Mouse (Mus musculus) layer of hippocampus, adult 9-11 months (tissue): ENCODE data around the gene Zeb2.

ENCODE experiments used
- DNase-seq: peaks from one replicate; pipeline ENCODE4 v3.0.0; 2022

The Zeb2 gene

GRCm38 (mm10) chr2:44977556-44977955 is 139.6 kb downstream of the Zeb2 start:
- DNase-seq: no peak

GRCm38 (mm10) chr2:44977051-44977450 is 140.1 kb downstream of the Zeb2 start:
- no peak for DNase-seq

DNA sequence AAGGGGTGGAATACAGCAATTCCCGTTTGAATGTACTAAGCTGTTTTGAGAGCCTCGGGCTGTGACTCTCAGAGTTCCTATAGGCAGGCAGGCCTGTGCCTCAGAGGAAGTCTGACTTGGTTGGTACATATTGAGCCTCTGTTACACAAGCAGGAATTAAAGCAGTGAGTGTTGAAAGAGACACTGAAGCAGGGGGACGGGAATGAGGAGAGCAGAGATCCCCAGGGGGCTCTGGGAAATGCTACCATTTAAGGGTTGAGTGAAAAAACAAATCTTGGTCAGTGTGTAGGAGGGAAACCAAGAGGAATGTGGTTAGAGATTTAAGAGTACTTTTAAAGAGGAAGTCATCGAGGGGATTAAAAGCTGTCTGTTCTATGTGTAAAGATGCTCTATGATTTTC is 140.7 kb downstream of the Zeb2 start:
- no peak for DNase-seq

DNA sequence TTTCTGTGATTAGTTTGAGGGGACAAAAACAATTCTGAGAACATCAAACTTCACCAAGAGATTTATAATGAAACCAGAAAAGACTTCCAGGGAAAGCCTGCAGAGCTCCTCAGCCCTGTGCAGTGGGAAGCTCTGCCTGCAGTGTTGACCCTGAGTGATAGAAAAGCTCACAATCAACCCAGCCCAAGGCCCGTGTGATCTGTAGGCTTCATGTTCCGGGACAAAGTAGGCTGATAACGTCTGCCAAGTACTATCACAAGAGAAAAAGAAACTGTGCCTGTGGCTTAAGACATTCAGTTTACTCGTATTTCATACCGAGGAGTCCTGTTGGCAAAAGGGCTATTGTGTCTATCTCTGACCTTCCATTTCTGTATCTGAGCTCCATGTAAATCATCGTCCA is 143.4 kb downstream of the Zeb2 start:
- no peak for DNase-seq

GRCm38 (mm10) chr2:44970087-44970646 is 147.0 kb downstream of the Zeb2 start:
- DNase-seq: no peak

DNA sequence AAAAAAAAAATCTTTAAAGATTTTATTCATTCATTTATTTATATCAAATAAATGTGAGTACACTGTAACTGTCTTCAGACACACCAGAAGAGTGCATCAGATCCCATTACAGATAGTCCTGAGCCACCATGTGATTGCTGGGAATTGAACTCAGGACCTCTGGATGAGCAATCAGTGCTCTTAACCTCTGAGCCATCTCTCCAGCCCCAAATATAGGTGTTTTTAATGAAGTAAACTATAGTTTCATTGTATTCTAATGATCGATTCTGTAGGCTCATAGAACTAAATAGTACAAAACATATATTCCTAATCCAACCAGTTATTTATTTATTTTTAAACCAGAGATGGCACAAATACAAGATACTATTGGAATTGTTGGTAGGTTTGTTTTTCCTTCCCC is 147.6 kb downstream of the Zeb2 start:
- no peak for DNase-seq

GRCm38 (mm10) chr2:44969226-44969625 is 148.0 kb downstream of the Zeb2 start:
- no peak for DNase-seq

GRCm38 (mm10) chr2:44965834-44966555 is 151.2 kb downstream of the Zeb2 start:
- no peak for DNase-seq

- no peak for DNase-seq
These were observed 154.6 kb downstream of the Zeb2 start for GRCm38 (mm10) chr2:44962620-44963019.

GRCm38 (mm10) chr2:44961192-44961591 is 156.0 kb downstream of the Zeb2 start:
- no peak for DNase-seq

- DNase-seq: no peak
These were observed 156.6 kb downstream of the Zeb2 start for GRCm38 (mm10) chr2:44960561-44960960.

- no peak for DNase-seq
These were observed 159.8 kb downstream of the Zeb2 start for GRCm38 (mm10) chr2:44957329-44957797.

DNA sequence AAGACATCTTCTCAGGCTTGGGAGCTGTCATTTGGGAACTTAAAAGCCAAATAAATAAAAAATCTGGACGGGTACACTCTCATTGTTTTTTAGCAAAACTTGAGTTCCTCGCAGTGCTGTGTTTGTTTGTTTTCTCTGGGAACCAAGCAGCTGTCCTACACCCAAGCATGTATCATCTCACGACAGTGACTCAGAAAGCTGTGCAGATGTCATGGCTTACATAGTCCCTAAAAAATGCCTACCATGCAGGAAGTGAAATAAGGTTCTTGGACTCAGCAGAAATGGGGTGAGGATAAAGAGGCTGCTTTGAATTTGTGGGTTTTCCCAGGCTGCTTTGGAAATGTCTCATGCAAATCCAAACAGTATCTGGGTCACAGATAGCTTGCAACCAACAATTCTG is 161.0 kb downstream of the Zeb2 start:
- no peak for DNase-seq

DNA sequence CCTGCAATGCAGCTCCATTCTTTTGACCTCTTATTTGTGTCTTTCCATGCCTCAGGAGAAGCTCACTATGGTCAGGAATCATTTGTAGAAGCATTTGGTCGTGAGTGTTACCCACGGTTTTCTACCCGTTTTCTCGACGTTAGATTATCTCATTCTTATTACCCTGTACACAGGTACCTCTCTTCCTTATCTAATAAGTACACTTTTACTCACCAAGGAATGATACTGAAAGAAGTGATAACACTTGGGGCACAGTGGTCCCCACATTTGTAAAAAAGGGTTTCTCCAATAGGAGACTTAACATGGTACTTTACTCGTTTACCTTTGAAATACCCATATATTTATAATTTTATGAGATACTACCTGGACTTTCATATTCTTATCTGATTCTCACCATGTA is 161.7 kb downstream of the Zeb2 start:
- DNase-seq: no peak

GRCm38 (mm10) chr2:44954180-44954579 is 163.0 kb downstream of the Zeb2 start:
- DNase-seq: no peak

DNA sequence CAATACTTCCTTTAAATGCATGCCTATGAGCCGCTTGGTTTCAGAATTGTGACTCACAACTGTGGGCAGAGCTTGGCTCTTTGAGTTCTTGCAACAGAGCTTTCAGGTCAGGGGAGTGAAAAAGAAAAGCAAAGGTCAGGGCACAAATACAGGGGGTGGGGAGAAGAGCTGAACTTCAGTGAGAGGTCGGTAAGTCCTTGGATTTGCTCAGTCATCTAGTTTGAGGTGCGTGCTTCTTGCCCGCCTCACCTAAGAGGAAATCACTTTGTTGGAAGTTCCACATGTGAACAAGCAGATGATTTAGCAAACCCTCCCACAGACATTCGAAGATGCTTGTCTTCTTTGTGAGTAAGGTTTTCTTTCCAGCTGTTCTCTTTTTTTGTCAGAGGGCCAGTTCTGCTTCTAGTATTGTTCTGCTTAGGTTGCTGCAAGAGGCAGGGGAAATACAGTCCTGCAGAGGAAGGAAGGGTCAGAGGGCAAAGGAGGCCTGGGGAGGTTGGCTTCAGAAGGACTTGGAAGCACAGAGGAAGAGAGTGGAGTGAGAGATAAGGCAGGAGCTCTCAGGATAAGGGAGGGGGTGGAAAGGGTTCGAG is 164.3 kb downstream of the Zeb2 start:
- DNase-seq: no peak

- no peak for DNase-seq
These were observed 165.5 kb downstream of the Zeb2 start for GRCm38 (mm10) chr2:44951651-44952213.

- no peak for DNase-seq
These were observed 172.5 kb downstream of the Zeb2 start for GRCm38 (mm10) chr2:44944689-44945088.
